Mouse (Mus musculus): Measurements from ENCODE around the gene Krt13. TPM values are rescaled to one million over a fixed set of nuclear protein-coding genes. Genes with fewer than 3 reads are reported as not detected.

Krt13 gene
- polyA plus RNA-seq, 1 experiment from 2014 or later = 4.5 TPM

DNA sequence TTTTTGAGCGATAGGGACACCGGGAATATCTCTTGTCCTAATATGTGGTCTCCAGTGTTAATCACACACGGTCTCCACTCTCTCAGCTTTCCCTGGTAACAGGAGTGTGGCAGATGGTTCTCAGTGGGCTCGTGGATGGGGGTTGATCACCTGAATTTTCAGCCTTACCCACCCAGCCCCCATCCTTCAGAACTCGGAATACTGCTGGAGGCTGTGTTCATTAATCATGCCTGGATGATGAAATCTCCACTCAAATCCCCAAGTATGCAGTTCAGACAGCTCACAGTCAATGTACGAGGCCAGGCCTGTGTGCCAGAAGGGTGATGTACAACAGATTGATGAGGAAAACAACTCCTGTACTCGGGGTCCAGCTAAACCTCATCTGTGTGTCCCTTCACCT is 3.5 kb upstream of the Krt13 start:
- Histone ChIP-seq H3K9ac (ENCODE audit: low read length) (no peak overlapping the region), H3K27me3 (ENCODE audit: control insufficient read depth, insufficient read depth, low read depth, low read length) (no peaks in the 10 kb centered on the region), H3K27ac (ENCODE audit: low read length) (no peak overlapping the region), H3K9me3 (ENCODE audit: control insufficient read depth, low read length) (no peaks in the 10 kb centered on the region), H3K4me1 (replicated peaks; ENCODE audit: control insufficient read depth, insufficient read depth, low read length) (no peaks in the 10 kb centered on the region), H3K36me3 (ENCODE audit: control insufficient read depth, insufficient read depth, low read length) (no peaks in the 10 kb centered on the region), H3K4me2 (ENCODE audit: low read depth, low read length) (no peak overlapping the region), H3K4me3 (ENCODE audit: low read length) (no peak overlapping the region)
- no peak for ATAC-seq (ENCODE audit: low read depth)
- 64% methylated on average over 7 of the region's 7 CpGs for WGBS

- no peaks in the 10 kb centered on the region for H3K36me3 ChIP-seq (ENCODE audit: control insufficient read depth, insufficient read depth, low read length)
These were observed 1.0 kb downstream of the Krt13 start for GRCm38 (mm10) chr11:100120331-100120730.

GRCm38 (mm10) chr11:100113742-100114029 is 7.7 kb downstream of the Krt13 start:
- Histone ChIP-seq H3K27me3 (ENCODE audit: control insufficient read depth, insufficient read depth, low read depth, low read length) (no peaks in the 10 kb centered on the region), H3K4me3 (ENCODE audit: low read length) (no peak overlapping the region), H3K4me2 (ENCODE audit: low read depth, low read length) (no peak overlapping the region), H3K27ac (ENCODE audit: low read length) (peak overlapping the region; percentile 23), H3K9me3 (ENCODE audit: control insufficient read depth, low read length) (no peaks in the 10 kb centered on the region), H3K9ac (ENCODE audit: low read length) (no peak overlapping the region), H3K4me1 (replicated peaks; ENCODE audit: control insufficient read depth, insufficient read depth, low read length) (no peaks in the 10 kb centered on the region), H3K36me3 (ENCODE audit: control insufficient read depth, insufficient read depth, low read length) (no peaks in the 10 kb centered on the region)
- 32% methylated on average over 2 of the region's 2 CpGs for WGBS
- peak; percentile 72 for ATAC-seq (ENCODE audit: low read depth)

More at GRCm38 (mm10) chr11:100120331-100120730, 1.0 kb downstream of the Krt13 start:
- 51% methylated on average over 5 of the region's 5 CpGs for WGBS
- Histone ChIP-seq H3K4me1 (replicated peaks; ENCODE audit: control insufficient read depth, insufficient read depth, low read length) (0 out of 2 replicates have a peak, but pooled peaks cover 3% of the 10 kb centered on the region), H3K4me2 (ENCODE audit: low read depth, low read length) (no peak overlapping the region), H3K4me3 (ENCODE audit: low read length) (no peak overlapping the region), H3K9ac (ENCODE audit: low read length) (no peak overlapping the region), H3K27me3 (ENCODE audit: control insufficient read depth, insufficient read depth, low read depth, low read length) (no peaks in the 10 kb centered on the region), H3K27ac (ENCODE audit: low read length) (no peak overlapping the region), H3K9me3 (ENCODE audit: control insufficient read depth, low read length) (no peaks in the 10 kb centered on the region)
- peak; percentile 83 for ATAC-seq (ENCODE audit: low read depth)

DNA sequence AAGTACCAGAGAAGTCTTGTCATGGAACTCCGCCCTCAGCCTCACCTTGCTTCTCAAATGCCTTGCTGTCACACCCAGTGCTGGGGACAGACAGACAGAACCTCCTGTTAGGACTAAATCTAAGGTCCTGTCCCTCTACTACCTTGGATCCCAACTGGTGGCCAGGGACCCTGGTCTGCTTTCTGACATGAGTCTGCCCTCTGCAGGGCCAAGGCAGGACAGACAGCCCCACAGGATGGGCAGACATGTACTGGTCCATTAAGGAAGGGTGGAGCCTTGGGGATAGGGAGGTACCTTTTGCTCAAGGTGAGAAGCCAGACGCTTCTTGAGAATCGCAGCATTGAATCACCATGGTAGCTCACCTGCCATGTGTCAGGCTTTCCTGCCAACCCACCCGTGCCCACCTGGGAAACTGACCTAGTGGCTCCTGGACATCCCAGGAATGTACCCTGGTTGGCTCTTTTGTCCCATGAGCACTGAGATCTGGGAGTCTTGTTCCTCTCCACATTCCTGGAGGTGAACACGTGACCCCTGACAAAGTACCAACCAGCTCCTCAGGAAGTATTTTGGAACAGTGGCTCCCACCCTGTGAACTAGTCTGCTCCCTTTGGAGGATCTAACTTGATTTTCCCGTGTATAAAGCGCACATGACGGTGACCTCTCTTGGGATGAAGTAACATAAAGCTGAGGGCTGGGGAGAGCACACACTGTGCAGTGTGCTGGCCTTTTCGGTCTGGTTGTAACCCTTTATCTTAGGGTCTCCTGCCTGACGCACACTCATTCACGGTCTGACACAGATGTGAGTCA is 8.2 kb downstream of the Krt13 start:
- H3K9me3 ChIP-seq (ENCODE audit: control insufficient read depth, low read length) = no peaks in the 10 kb centered on the region
- no peaks in the 10 kb centered on the region for H3K36me3 ChIP-seq (ENCODE audit: control insufficient read depth, insufficient read depth, low read length)
- H3K4me3 ChIP-seq (ENCODE audit: low read length) = no peak overlapping the region
- H3K27ac ChIP-seq (ENCODE audit: low read length) = peak overlapping the region; percentile 23; the same call in 1 of the 2 replicates
- H3K9ac ChIP-seq (ENCODE audit: low read length) = no peak overlapping the region
- no peaks in the 10 kb centered on the region for H3K27me3 ChIP-seq (ENCODE audit: control insufficient read depth, insufficient read depth, low read depth, low read length)
- peak; percentile 34; the same call in 1 of the 2 replicates for ATAC-seq (ENCODE audit: low read depth)
- H3K4me2 ChIP-seq (ENCODE audit: low read depth, low read length) = no peak overlapping the region
- no peaks in the 10 kb centered on the region for H3K4me1 ChIP-seq (replicated peaks; ENCODE audit: control insufficient read depth, insufficient read depth, low read length)
- 58% methylated on average over 11 of the region's 11 CpGs for WGBS

GRCm38 (mm10) chr11:100105576-100106122 is 15.7 kb downstream of the Krt13 start, which contains the start of gene Krt36:
TSS of gene Krt36 (minus strand) at chr11:100105626.
- 83% methylated on average over 6 of the region's 6 CpGs for WGBS

DNA sequence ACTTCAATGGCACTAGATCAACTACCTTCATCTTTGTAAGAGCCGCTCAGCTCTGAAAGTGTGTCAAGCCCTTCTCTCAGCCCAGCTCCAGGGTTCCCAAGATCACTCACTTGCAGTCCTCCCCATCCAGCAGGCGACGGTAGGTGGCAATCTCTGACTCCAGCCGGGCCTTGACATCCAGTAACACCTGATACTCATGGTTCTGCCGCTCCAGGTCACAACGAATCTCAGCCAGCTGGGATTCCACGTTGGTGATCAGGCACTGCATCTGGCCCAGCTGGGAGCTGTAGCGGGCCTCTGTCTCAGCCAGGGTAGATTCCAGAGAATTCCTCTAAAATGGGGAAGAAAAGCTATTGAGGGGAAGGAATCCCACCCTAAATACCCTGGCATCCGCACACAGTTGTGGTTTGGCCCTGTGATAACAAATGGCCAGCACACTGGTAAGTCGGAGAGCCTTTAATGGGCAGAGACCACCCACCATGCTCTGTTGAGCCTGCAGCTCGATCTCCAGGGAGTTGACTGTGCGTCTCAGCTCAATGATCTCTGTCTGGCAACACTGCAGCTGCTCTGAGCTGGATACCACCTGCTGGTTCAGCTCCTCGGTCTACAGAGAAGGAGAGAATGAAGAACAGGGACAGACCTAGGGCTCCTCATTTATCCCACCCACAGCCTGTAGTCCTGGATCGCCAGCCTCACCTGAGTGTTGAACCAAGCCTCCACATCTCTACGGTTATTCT is 18.5 kb downstream of the Krt13 start:
- no peak overlapping the region for H3K9ac ChIP-seq (ENCODE audit: low read length)
- WGBS = 55% methylated on average over 15 of the region's 15 CpGs
- no peak overlapping the region for H3K4me3 ChIP-seq (ENCODE audit: low read length)
- no peak overlapping the region for H3K4me2 ChIP-seq (ENCODE audit: low read depth, low read length)
- no peak overlapping the region for H3K27ac ChIP-seq (ENCODE audit: low read length)
- H3K27me3 ChIP-seq (ENCODE audit: control insufficient read depth, insufficient read depth, low read depth, low read length) = no peaks in the 10 kb centered on the region
- no peak for ATAC-seq (ENCODE audit: low read depth)
- no peaks in the 10 kb centered on the region for H3K36me3 ChIP-seq (ENCODE audit: control insufficient read depth, insufficient read depth, low read length)
- no peaks in the 10 kb centered on the region for H3K4me1 ChIP-seq (replicated peaks; ENCODE audit: control insufficient read depth, insufficient read depth, low read length)
- no peaks in the 10 kb centered on the region for H3K9me3 ChIP-seq (ENCODE audit: control insufficient read depth, low read length)

More at GRCm38 (mm10) chr11:100105576-100106122, 15.7 kb downstream of the Krt13 start, which contains the start of gene Krt36:
- no peak within 1 kb of the TSS for H3K9ac ChIP-seq (ENCODE audit: low read length)
- H3K27me3 ChIP-seq (ENCODE audit: control insufficient read depth, insufficient read depth, low read depth, low read length) = no peaks in the 10 kb centered on the region
- no peak within 1 kb of the TSS for H3K27ac ChIP-seq (ENCODE audit: low read length)
- H3K9me3 ChIP-seq (ENCODE audit: control insufficient read depth, low read length) = no peaks in the 10 kb centered on the region
- no peak within 1 kb of the TSS for H3K4me2 ChIP-seq (ENCODE audit: low read depth, low read length)
- H3K36me3 ChIP-seq (ENCODE audit: control insufficient read depth, insufficient read depth, low read length) = no peaks in the 10 kb centered on the region
- no peak for ATAC-seq (ENCODE audit: low read depth)
- H3K4me1 ChIP-seq (replicated peaks; ENCODE audit: control insufficient read depth, insufficient read depth, low read length) = no peaks in the 10 kb centered on the region
- H3K4me3 ChIP-seq (ENCODE audit: low read length) = no peak within 1 kb of the TSS

DNA sequence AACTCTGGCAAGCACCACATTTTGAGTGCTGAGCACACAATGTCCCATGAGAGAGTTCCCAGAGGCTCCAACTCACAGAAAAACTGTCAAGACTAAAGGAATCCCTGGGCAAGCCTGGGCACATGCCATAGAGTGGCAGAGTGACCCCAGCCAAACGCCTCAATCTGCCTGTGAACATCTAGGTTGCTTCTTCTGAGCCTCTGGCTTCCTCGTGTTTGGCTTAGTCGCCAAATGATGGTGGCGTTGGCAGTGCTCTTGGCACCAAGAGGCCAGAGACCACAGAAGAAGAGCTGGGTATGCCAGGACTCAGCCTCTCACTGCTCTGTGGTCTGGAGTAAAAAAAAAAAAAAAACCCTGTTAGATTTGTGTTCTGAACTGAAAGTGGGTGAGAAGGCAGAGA is 21.0 kb downstream of the Krt13 start:
- Histone ChIP-seq H3K27ac (ENCODE audit: low read length) (no peak overlapping the region), H3K27me3 (ENCODE audit: control insufficient read depth, insufficient read depth, low read depth, low read length) (no peaks in the 10 kb centered on the region), H3K4me2 (ENCODE audit: low read depth, low read length) (no peak overlapping the region), H3K9ac (ENCODE audit: low read length) (no peak overlapping the region), H3K4me1 (replicated peaks; ENCODE audit: control insufficient read depth, insufficient read depth, low read length) (no peaks in the 10 kb centered on the region), H3K9me3 (ENCODE audit: control insufficient read depth, low read length) (no peaks in the 10 kb centered on the region), H3K4me3 (ENCODE audit: low read length) (no peak overlapping the region), H3K36me3 (ENCODE audit: control insufficient read depth, insufficient read depth, low read length) (no peaks in the 10 kb centered on the region)
- no peak for ATAC-seq (ENCODE audit: low read depth)
- 67% methylated on average over 4 of the region's 4 CpGs for WGBS

GRCm38 (mm10) chr11:100097819-100098218 is 23.5 kb downstream of the Krt13 start:
- peak; percentile 47; the same call in 1 of the 2 replicates for ATAC-seq (ENCODE audit: low read depth)
- H3K4me3 ChIP-seq (ENCODE audit: low read length) = no peak overlapping the region
- no peaks in the 10 kb centered on the region for H3K27me3 ChIP-seq (ENCODE audit: control insufficient read depth, insufficient read depth, low read depth, low read length)
- no peak overlapping the region for H3K9ac ChIP-seq (ENCODE audit: low read length)
- H3K36me3 ChIP-seq (ENCODE audit: control insufficient read depth, insufficient read depth, low read length) = no peaks in the 10 kb centered on the region
- no peak overlapping the region for H3K4me2 ChIP-seq (ENCODE audit: low read depth, low read length)
- H3K27ac ChIP-seq (ENCODE audit: low read length) = no peak overlapping the region
- 49% methylated on average over 9 of the region's 9 CpGs for WGBS
- H3K9me3 ChIP-seq (ENCODE audit: control insufficient read depth, low read length) = no peaks in the 10 kb centered on the region
- no peaks in the 10 kb centered on the region for H3K4me1 ChIP-seq (replicated peaks; ENCODE audit: control insufficient read depth, insufficient read depth, low read length)

DNA sequence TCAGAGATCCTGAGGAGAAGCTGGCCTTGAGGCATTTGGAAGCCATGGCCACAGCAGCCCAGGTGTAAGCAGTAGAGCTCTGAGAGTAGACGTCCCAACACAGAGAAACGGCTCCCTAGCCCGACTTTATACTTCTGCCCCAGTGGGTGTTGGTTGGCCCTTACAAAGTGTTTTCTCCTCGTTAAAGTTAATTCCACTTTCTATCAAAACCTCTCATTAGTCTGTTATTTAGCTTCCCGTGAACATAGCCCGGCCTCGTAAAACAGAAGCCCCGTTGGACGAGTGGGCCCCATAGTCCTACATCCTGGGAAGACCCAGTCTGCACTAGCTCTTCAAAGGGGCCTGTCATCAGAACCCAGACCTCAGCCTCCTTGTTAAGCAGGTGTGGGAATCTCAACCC is 25.2 kb downstream of the Krt13 start, which contains the start of gene Krt35:
Gene Krt35 (minus strand): TSS at position 101 of the 400 bp plus-strand sequence.
- no peaks in the 10 kb centered on the region for H3K27me3 ChIP-seq (ENCODE audit: control insufficient read depth, insufficient read depth, low read depth, low read length)
- H3K27ac ChIP-seq (ENCODE audit: low read length) = no peak within 1 kb of the TSS
- no peak within 1 kb of the TSS for H3K4me2 ChIP-seq (ENCODE audit: low read depth, low read length)
- H3K9me3 ChIP-seq (ENCODE audit: control insufficient read depth, low read length) = no peaks in the 10 kb centered on the region
- no peak within 1 kb of the TSS for H3K4me3 ChIP-seq (ENCODE audit: low read length)
- H3K4me1 ChIP-seq (replicated peaks; ENCODE audit: control insufficient read depth, insufficient read depth, low read length) = no peaks in the 10 kb centered on the region
- WGBS = 87% methylated on average over 9 of the region's 9 CpGs
- no peak within 1 kb of the TSS for H3K9ac ChIP-seq (ENCODE audit: low read length)
- no peaks in the 10 kb centered on the region for H3K36me3 ChIP-seq (ENCODE audit: control insufficient read depth, insufficient read depth, low read length)
- ATAC-seq (ENCODE audit: low read depth) = no peak

Measured in lung, embryonic 16.5 days (tissue).